Mouse (Mus musculus) stomach, postnatal 0 days (tissue): Measurements from ENCODE around the gene Olfr54.
"Not testable (repeated sequence)": the region's sequence is repeated elsewhere in the genome, so short reads cannot be mapped to it uniquely, and the experiment has no call there.

ENCODE experiments used
- CTCF ChIP-seq: IDR thresholded peaks from 2 replicates; pipeline ENCODE4 v1.5.1; 2016; ENCODE audit warnings: antibody characterized with exemption, low read depth, mild to moderate bottlenecking, moderate library complexity
- EP300 ChIP-seq: optimal IDR thresholded peaks from 2 replicates; pipeline ENCODE3; 2016; ENCODE audit warnings: antibody characterized with exemption

DNA sequence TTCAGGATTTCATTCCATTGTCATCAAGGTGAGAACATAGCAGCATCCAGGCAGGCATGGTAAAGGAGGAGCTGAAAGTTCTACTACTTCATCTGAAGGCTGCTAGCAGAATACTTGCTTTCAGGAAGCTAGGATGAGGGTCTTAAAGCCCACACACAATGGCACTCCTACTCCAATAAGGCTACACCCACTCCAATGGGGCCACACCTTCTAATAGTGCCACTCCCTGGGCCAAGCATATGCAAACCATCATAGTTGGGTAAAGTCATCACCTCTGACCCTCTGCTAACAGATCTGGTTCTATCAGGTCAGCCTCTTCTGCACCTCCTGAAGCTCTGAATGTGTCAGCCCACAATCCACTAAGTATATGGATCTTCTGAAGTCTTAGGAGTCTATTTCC lies 20.1 kb downstream of the Olfr54 start:
- TF ChIP-seq CTCF, EP300: not testable (repeated sequence)
